Mouse (Mus musculus) limb, embryonic 10.5 days (tissue): ENCODE measurements around the gene Ccl17. TPM values are rescaled to one million over a fixed set of nuclear protein-coding genes. Genes with fewer than 3 reads are reported as not detected.
A peak's percentile ranks its signal among the peaks of the same experiment; 100 is the strongest.

Experiments used
- DNase-seq: peaks from one replicate; pipeline ENCODE4 v3.0.0-alpha.2; 2017; ENCODE audit warnings: low spot score
- H3K27ac ChIP-seq: fragments of 300-500 bp; sonication (generic); 2 replicates; pipeline ENCODE4 v1.5.1; 2016; ENCODE audit warnings: mild to moderate bottlenecking
- H3K27me3 ChIP-seq: fragments of 300-500 bp; sonication (generic); 2 replicates; pipeline ENCODE4 v1.6.1; 2016; ENCODE audit warnings: low read depth, mild to moderate bottlenecking; ENCODE audit not compliant: poor library complexity, severe bottlenecking
- H3K36me3 ChIP-seq: fragments of 300-500 bp; sonication (generic); 2 replicates; pipeline ENCODE4 v1.6.1; 2016; ENCODE audit warnings: mild to moderate bottlenecking, moderate library complexity
- H3K4me1 ChIP-seq: fragments of 300-500 bp; sonication (generic); 2 replicates; pipeline ENCODE4 v1.6.1; 2016
- H3K4me3 ChIP-seq: fragments of 300-500 bp; sonication (generic); 2 replicates; pipeline ENCODE4 v1.5.1; 2016; ENCODE audit warnings: mild to moderate bottlenecking, moderate library complexity
- H3K9me3 ChIP-seq: fragments of 300-500 bp; sonication (generic); replicated peaks from 2 replicates; pipeline ENCODE4 v1.6.1; 2016; ENCODE audit warnings: mild to moderate bottlenecking
- WGBS: fragments of 180-500 bp; shearing (Covaris S2); methylation state at CpG from one replicate; pipeline ENCODE4 v1.1.7; 2016; 5-methylcytosine and 5-hydroxymethylcytosine counted together
- polyA plus RNA-seq: library from polyadenylated mRNA; unstranded; fragments of >200 nt; fragmentation: Nextera tagmentation; extraction: Ambion mirVana; gene quantifications from 2 replicates; pipeline ENCODE4 v1.2.1, GENCODE M21; 2016

Ccl17 gene
- polyA plus RNA-seq, 1 experiment from 2014 or later: not detected

GRCm38 (mm10) chr8:94801293-94802095, 8.8 kb upstream of the Ccl17 start:
- H3K4me3 ChIP-seq: no peak overlapping the region
- H3K27ac ChIP-seq: no peak overlapping the region
- no peaks in the 10 kb centered on the region for H3K36me3 ChIP-seq
- DNase-seq: no peak
- 52% methylated on average over 14 of the region's 14 CpGs for WGBS
- H3K27me3 ChIP-seq: no peaks in the 10 kb centered on the region
- H3K9me3 ChIP-seq: no peaks in the 10 kb centered on the region
- H3K4me1 ChIP-seq: no peaks in the 10 kb centered on the region

- Histone ChIP-seq H3K4me1 (no peaks in the 10 kb centered on the region), H3K27ac (no peak overlapping the region), H3K27me3 (no peaks in the 10 kb centered on the region), H3K9me3 (no peaks in the 10 kb centered on the region), H3K4me3 (no peak overlapping the region), H3K36me3 (no peaks in the 10 kb centered on the region)
- 77% methylated on average over 4 of the region's 4 CpGs for WGBS
- no peak for DNase-seq
Measured at GRCm38 (mm10) chr8:94802375-94802774, 7.9 kb upstream of the Ccl17 start.

- Histone ChIP-seq H3K36me3 (no peaks in the 10 kb centered on the region), H3K27ac (no peak overlapping the region), H3K27me3 (no peaks in the 10 kb centered on the region), H3K9me3 (no peaks in the 10 kb centered on the region), H3K4me3 (no peak overlapping the region), H3K4me1 (no peaks in the 10 kb centered on the region)
- 72% methylated on average over 6 of the region's 6 CpGs for whole genome bisulfite sequencing
- no peak for DNase-seq
Measured at GRCm38 (mm10) chr8:94803551-94803950, 6.7 kb upstream of the Ccl17 start.

DNA sequence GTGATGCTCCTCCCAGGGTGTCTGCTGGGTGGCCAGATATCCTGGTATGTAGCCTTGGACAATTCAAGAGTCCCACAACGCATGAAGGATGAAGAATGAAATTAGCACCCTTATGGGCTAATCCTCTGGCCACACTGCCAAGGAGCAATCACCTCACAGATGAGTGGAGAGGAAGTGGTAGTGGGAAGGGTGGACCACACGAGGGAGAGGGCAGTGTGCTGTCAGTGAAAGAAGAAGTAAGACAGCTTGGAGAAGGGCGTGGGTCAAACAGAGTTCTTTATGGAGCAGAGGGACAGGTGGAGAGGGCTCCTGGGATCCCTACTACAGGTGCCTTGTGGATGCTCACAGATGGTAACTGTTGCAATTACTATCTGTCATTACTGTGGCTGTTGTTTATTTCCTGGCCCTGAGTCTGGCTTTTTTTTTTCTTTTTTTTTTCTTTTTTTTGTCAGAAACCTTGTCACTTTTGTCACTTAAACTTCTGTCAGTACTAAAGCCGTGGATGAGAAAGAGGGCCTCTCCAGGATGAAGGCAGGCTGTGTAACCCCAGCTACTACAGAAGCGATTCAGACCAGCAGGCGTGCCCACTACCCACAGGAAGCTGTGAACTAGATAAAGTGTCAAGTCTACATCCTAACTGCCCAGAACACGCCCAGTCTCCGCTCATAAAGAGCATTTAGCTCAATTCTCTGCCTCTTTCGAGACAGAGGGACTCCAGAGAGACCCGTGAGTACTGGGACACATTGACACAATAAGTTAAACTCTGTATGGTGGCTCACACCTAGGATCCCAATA, 5.5 kb upstream of the Ccl17 start:
- H3K27me3 ChIP-seq: no peaks in the 10 kb centered on the region
- no peaks in the 10 kb centered on the region for H3K4me1 ChIP-seq
- H3K36me3 ChIP-seq: no peaks in the 10 kb centered on the region
- H3K27ac ChIP-seq: no peak overlapping the region
- no peaks in the 10 kb centered on the region for H3K9me3 ChIP-seq
- no peak for DNase-seq
- H3K4me3 ChIP-seq: no peak overlapping the region
- 71% methylated on average over 10 of the region's 10 CpGs for WGBS

DNA sequence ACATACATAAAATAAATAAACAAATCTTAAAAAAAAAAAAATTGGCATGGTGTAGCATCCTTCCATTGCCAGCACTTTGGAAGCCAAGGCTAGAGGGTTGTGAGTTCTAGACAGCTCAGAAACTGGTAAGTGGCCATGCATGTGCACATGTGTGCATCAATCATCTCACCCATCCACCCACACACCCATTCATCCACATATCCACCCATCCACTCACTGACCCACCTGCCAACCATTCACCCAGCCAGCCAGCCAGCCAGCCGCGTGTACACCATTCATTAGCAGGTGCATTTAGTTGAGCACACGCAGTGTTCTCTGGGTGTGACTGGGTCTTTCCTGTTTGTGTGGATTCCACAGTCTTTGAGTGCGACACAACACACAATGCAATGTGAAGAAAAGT, 4.4 kb upstream of the Ccl17 start:
- Histone ChIP-seq H3K4me1 (no peaks in the 10 kb centered on the region), H3K4me3 (no peak overlapping the region), H3K9me3 (no peaks in the 10 kb centered on the region), H3K36me3 (no peaks in the 10 kb centered on the region), H3K27ac (no peak overlapping the region), H3K27me3 (no peaks in the 10 kb centered on the region)
- WGBS: 86% methylated on average over 4 of the region's 4 CpGs
- no peak for DNase-seq

DNA sequence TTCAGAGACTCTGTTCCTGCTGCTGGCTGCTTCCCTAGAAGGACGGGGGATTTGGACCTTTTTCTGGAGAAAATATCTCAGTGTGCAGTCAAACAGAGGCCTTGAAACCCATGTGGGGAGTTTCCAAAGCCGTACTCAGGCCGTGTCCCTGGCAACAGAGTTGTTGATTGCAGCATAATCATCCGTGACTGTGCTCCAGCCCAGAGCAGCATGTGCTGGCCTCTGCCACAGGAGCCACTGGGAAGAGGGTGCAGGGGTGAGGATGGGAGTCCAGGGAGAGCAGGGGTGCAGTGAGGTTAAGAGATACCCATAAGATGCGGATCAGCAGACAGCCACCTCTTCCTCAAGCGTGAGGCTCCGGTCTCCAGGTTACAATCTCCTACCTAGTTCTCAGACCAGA, 2.7 kb upstream of the Ccl17 start:
- H3K4me1 ChIP-seq: 0 out of 2 replicates have a peak, but pooled peaks cover 2% of the 10 kb centered on the region
- H3K27me3 ChIP-seq: no peaks in the 10 kb centered on the region
- DNase-seq: no peak
- no peaks in the 10 kb centered on the region for H3K9me3 ChIP-seq
- no peak overlapping the region for H3K4me3 ChIP-seq
- H3K36me3 ChIP-seq: no peaks in the 10 kb centered on the region
- WGBS: 78% methylated on average over 7 of the region's 7 CpGs
- H3K27ac ChIP-seq: no peak overlapping the region

DNA sequence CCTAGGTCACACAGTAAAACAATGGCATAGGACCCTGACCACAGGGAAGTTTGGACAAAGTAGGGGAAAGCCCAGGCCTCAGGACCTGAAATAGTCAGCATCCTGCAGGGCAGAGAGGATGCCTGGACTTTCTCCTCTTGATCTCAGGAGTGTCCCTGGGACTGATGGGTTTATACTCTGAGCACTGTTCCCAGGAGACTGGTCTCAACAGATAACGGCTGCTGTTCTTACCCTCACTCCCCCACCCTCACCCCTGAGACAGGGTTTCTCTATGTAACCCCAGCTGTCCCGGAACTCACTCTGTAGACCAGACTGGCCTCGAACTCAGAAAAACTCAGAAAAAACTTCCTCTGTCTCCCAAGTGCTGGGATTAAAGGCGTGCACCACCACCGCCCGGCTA, 1.9 kb upstream of the Ccl17 start:
- Histone ChIP-seq H3K4me3 (no peak overlapping the region), H3K27ac (no peak overlapping the region), H3K27me3 (no peaks in the 10 kb centered on the region), H3K9me3 (no peaks in the 10 kb centered on the region), H3K4me1 (0 out of 2 replicates have a peak, but pooled peaks cover 3% of the 10 kb centered on the region), H3K36me3 (no peaks in the 10 kb centered on the region)
- WGBS: 79% methylated on average over 6 of the region's 6 CpGs
- DNase-seq: no peak

DNA sequence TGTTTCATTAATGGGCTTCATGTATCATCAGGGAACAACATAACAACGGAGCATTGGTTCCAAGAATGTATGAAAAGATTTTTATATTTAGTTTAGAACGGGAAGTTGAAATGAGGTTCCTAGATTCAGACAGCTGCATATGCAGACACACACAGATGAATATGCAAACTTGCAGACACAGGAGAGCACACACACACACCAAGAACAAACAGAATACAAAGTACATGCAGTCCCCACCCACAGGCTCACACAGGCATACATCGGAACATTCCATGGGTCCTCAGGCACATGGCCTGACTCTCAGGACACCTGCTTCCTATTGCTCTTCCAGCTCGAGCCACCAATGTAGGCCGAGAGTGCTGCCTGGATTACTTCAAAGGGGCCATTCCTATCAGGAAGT, 602 bp downstream of the Ccl17 start:
- H3K27me3 ChIP-seq: no peaks in the 10 kb centered on the region
- DNase-seq: no peak
- 77% methylated on average over 5 of the region's 5 CpGs for WGBS

GRCm38 (mm10) chr8:94811654-94812053, 1.4 kb downstream of the Ccl17 start:
- H3K27ac ChIP-seq: no peak overlapping the region
- no peak overlapping the region for H3K4me3 ChIP-seq
- no peaks in the 10 kb centered on the region for H3K36me3 ChIP-seq
- no peak for DNase-seq
- 72% methylated on average over 6 of the region's 6 CpGs for WGBS
- H3K9me3 ChIP-seq: no peaks in the 10 kb centered on the region
- 0 out of 2 replicates have a peak, but pooled peaks cover 3% of the 10 kb centered on the region for H3K4me1 ChIP-seq
- H3K27me3 ChIP-seq: no peaks in the 10 kb centered on the region

More for the DNA sequence above, 602 bp downstream of the Ccl17 start:
- H3K4me1 ChIP-seq: 0 out of 2 replicates have a peak, but pooled peaks cover 3% of the 10 kb centered on the region
- no peaks in the 10 kb centered on the region for H3K9me3 ChIP-seq
- H3K27ac ChIP-seq: no peak overlapping the region
- H3K36me3 ChIP-seq: no peaks in the 10 kb centered on the region
- H3K4me3 ChIP-seq: no peak overlapping the region

- H3K27ac ChIP-seq: no peak overlapping the region
- H3K36me3 ChIP-seq: no peaks in the 10 kb centered on the region
- peak; percentile 78 for DNase-seq
- H3K4me1 ChIP-seq: 0 out of 2 replicates have a peak, but pooled peaks cover 3% of the 10 kb centered on the region
- H3K27me3 ChIP-seq: no peaks in the 10 kb centered on the region
- H3K9me3 ChIP-seq: no peaks in the 10 kb centered on the region
- H3K4me3 ChIP-seq: no peak overlapping the region; the same call in 1 of the 2 replicates
- WGBS: 29% methylated on average over 6 of the region's 6 CpGs
Measured at GRCm38 (mm10) chr8:94812645-94813098, 2.4 kb downstream of the Ccl17 start.

GRCm38 (mm10) chr8:94814556-94814955, 4.3 kb downstream of the Ccl17 start:
- WGBS: 0% methylated on average over 1 of the region's 1 CpGs
- DNase-seq: peak; percentile 53
- no peaks in the 10 kb centered on the region for H3K9me3 ChIP-seq
- no peak overlapping the region for H3K4me3 ChIP-seq
- H3K27me3 ChIP-seq: no peaks in the 10 kb centered on the region
- H3K27ac ChIP-seq: no peak overlapping the region
- no peaks in the 10 kb centered on the region for H3K36me3 ChIP-seq
- 0 out of 2 replicates have a peak, but pooled peaks cover 3% of the 10 kb centered on the region for H3K4me1 ChIP-seq

- H3K27me3 ChIP-seq: no peaks in the 10 kb centered on the region
Measured at GRCm38 (mm10) chr8:94817933-94818332, 7.7 kb downstream of the Ccl17 start.

DNA sequence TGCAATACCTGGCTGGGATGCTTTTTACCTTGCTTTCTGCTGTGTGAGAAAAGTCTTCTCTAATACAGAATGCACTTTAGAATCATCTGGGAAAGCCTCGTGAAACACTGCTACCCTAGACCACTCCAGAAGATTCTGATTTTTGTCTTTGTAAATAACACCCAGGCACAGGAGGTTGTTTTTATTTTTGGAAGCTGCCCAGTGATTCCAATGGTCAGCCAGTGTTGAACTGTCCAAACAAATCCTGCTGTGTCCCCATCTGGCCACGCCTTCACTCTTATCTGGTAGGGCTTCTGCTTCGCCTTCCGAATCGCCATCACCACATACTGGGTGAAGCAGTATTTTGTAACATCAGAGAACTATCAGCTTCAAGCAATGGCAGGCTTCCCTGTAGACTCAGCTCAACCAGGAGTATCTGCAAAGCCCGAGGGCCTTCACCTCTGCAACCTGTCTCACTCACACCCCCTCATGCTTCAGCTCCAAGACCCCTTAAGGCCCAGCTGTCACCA, 9.5 kb downstream of the Ccl17 start:
- WGBS: 81% methylated on average over 6 of the region's 6 CpGs
- H3K36me3 ChIP-seq: peaks cover 48% of the 10 kb centered on the region
- no peaks in the 10 kb centered on the region; the same call in 1 of the 2 replicates for H3K4me1 ChIP-seq
- H3K27ac ChIP-seq: no peak overlapping the region
- no peaks in the 10 kb centered on the region for H3K27me3 ChIP-seq
- H3K9me3 ChIP-seq: no peaks in the 10 kb centered on the region
- DNase-seq: no peak
- no peak overlapping the region for H3K4me3 ChIP-seq

More at GRCm38 (mm10) chr8:94817933-94818332, 7.7 kb downstream of the Ccl17 start:
- Histone ChIP-seq H3K9me3 (no peaks in the 10 kb centered on the region), H3K36me3 (peaks cover 30% of the 10 kb centered on the region), H3K4me3 (no peak overlapping the region), H3K27ac (no peak overlapping the region), H3K4me1 (no peaks in the 10 kb centered on the region; the same call in 1 of the 2 replicates)
- 88% methylated on average over 11 of the region's 11 CpGs for WGBS
- DNase-seq: no peak
